Mouse (Mus musculus): ENCODE data around the gene Plcb2. TPM values are rescaled to one million over a fixed set of nuclear protein-coding genes. Genes with fewer than 3 reads are reported as not detected.

Gene Plcb2
- polyA plus RNA-seq, 1 experiment from 2014 or later, result 0.55 TPM

DNA sequence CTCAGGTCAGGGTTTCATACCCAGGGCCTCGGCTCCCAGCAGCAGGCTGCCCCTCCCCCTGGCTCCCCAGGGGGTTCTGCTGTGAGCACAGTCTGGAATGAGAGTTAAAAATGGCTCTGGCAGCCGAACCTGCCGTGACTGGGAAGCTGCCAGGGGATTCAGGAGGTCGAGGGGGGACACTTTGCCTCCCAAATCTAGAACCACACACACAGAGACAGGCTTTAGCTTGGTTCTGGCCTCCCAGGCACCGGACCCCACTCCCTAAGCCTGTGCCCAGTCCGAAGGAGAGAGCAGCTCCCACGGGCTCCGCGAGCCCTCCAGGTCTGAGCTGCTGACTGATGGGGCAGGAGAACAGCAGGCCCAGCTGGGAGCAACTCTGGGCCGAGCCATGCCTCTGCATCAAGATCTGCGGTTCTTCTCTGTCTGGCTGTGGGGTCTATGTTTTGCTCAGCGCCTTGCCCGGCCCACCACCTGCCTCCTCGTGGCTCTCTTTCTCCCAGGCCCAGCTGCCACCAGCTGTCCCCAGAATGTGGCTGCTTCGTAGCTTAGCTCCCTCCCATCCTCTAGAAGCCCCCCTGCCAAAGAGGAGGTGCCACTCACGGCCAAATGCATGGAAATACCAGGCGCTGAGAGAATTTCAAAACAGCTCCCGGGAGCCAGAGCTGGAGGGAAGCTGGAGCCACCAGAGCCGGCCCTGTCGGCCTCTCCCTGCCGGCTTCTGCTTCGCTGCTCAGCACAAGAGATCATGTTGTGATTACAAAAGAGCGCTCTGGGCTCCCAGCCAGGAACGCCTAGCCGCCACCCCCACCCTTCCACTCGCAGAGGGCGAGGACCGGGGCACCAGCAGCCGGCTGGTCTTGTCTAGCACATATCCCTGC is 33.9 kb upstream of the Plcb2 start, which contains the start of gene Ccdc9b:
Gene Ccdc9b (minus strand): TSS at position 756 of the 878 bp plus-strand sequence.
- ATAC-seq (ENCODE audit: insufficient number of reproducible peaks, insufficient read depth, low FRiP score, low TSS enrichment, low read depth), result peak; percentile 77; the same call in 1 of the 2 replicates
- H3K9ac ChIP-seq, result peak within 1 kb of the TSS; percentile 63
- H3K36me3 ChIP-seq, result no peaks in the 10 kb centered on the region
- no peaks in the 10 kb centered on the region for H3K9me3 ChIP-seq
- peaks cover 10% of the 10 kb centered on the region; the same call in 1 of the 2 replicates for H3K27me3 ChIP-seq
- H3K4me2 ChIP-seq, result peak within 1 kb of the TSS; percentile 60
- peak within 1 kb of the TSS; percentile 92 for H3K27ac ChIP-seq
- H3K4me3 ChIP-seq, result peak within 1 kb of the TSS; percentile 29
- peaks cover 45% of the 10 kb centered on the region for H3K4me1 ChIP-seq
- WGBS, result 6% methylated on average over 29 of the region's 29 CpGs

DNA sequence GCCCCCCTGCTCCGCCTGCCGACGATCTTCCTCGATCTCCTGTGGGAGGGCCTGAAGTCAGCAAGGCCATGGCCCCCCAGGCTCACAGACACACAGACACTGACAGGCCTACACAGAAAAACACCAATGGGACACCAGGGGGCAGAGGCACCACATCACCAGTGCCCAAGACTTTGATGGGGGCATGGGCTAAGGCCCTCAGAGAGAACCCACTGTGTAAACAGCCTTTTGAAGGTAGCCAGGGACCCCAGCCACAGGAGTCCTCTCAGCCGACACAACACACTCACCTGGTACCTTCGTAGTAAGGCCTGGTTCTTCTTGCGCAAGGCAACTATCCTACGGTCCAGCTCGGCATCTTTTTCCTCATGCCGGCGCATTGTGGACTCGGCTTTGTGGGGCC is 33.1 kb upstream of the Plcb2 start:
- 78% methylated on average over 12 of the region's 12 CpGs for WGBS
- peaks cover 10% of the 10 kb centered on the region; the same call in 1 of the 2 replicates for H3K27me3 ChIP-seq
- H3K4me1 ChIP-seq, result peaks cover 46% of the 10 kb centered on the region
- ATAC-seq (ENCODE audit: insufficient number of reproducible peaks, insufficient read depth, low FRiP score, low TSS enrichment, low read depth), result no peak
- H3K4me3 ChIP-seq, result no peak overlapping the region
- peak overlapping the region; percentile 60 for H3K4me2 ChIP-seq
- H3K9ac ChIP-seq, result peak overlapping the region; percentile 63
- peak overlapping the region; percentile 92 for H3K27ac ChIP-seq
- no peaks in the 10 kb centered on the region for H3K9me3 ChIP-seq
- no peaks in the 10 kb centered on the region for H3K36me3 ChIP-seq

GRCm38 (mm10) chr2:118760311-118761025 is 32.2 kb upstream of the Plcb2 start:
- Histone ChIP-seq H3K4me3 (no peak overlapping the region), H3K27ac (no peak overlapping the region), H3K9me3 (no peaks in the 10 kb centered on the region), H3K36me3 (no peaks in the 10 kb centered on the region), H3K4me2 (no peak overlapping the region), H3K9ac (no peak overlapping the region), H3K27me3 (peaks cover 10% of the 10 kb centered on the region; the same call in 1 of the 2 replicates), H3K4me1 (peaks cover 46% of the 10 kb centered on the region)
- ATAC-seq (ENCODE audit: insufficient number of reproducible peaks, insufficient read depth, low FRiP score, low TSS enrichment, low read depth), result no peak
- 82% methylated on average over 11 of the region's 11 CpGs for WGBS

GRCm38 (mm10) chr2:118759828-118760227 is 31.6 kb upstream of the Plcb2 start:
- Histone ChIP-seq H3K4me2 (no peak overlapping the region), H3K4me3 (no peak overlapping the region), H3K27ac (no peak overlapping the region), H3K36me3 (no peaks in the 10 kb centered on the region), H3K9ac (no peak overlapping the region), H3K4me1 (peaks cover 46% of the 10 kb centered on the region), H3K27me3 (peaks cover 10% of the 10 kb centered on the region; the same call in 1 of the 2 replicates), H3K9me3 (no peaks in the 10 kb centered on the region)
- WGBS, result 12% methylated on average over 8 of the region's 8 CpGs
- ATAC-seq (ENCODE audit: insufficient number of reproducible peaks, insufficient read depth, low FRiP score, low TSS enrichment, low read depth), result no peak

- H3K27ac ChIP-seq, result no peak overlapping the region
- H3K9ac ChIP-seq, result no peak overlapping the region
- H3K9me3 ChIP-seq, result no peaks in the 10 kb centered on the region
- H3K4me2 ChIP-seq, result no peak overlapping the region
- H3K36me3 ChIP-seq, result no peaks in the 10 kb centered on the region
- H3K4me3 ChIP-seq, result no peak overlapping the region
- ATAC-seq (ENCODE audit: insufficient number of reproducible peaks, insufficient read depth, low FRiP score, low TSS enrichment, low read depth), result no peak
- H3K27me3 ChIP-seq, result peaks cover 10% of the 10 kb centered on the region; the same call in 1 of the 2 replicates
- WGBS, result 75% methylated on average over 4 of the region's 4 CpGs
- H3K4me1 ChIP-seq, result peaks cover 20% of the 10 kb centered on the region
Observed at GRCm38 (mm10) chr2:118756103-118756502, 27.9 kb upstream of the Plcb2 start.

DNA sequence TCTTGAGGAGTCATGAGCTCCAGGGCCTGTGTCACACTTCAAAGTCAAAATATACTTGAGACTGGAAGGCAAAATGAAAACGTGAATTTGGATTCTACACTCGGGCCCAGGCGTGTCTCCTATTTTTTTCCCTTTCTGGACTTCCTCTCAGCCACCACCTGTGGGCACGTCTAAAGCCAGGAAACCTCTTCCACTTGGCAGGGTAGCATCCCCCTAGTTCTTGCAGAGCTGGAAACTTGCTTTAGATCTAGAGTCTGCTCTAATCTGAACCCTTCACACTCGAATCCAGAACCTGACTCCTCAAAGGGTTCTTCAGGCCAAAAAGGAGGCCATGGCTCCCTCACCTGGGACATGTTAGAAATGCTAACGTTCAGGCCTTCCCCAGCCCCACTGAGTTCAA is 27.2 kb upstream of the Plcb2 start:
- no peak overlapping the region for H3K4me3 ChIP-seq
- H3K36me3 ChIP-seq, result no peaks in the 10 kb centered on the region
- 76% methylated on average over 6 of the region's 6 CpGs for WGBS
- peaks cover 8% of the 10 kb centered on the region; the same call in 1 of the 2 replicates for H3K27me3 ChIP-seq
- ATAC-seq (ENCODE audit: insufficient number of reproducible peaks, insufficient read depth, low FRiP score, low TSS enrichment, low read depth), result no peak
- H3K4me2 ChIP-seq, result no peak overlapping the region
- no peak overlapping the region for H3K9ac ChIP-seq
- H3K9me3 ChIP-seq, result no peaks in the 10 kb centered on the region
- H3K27ac ChIP-seq, result no peak overlapping the region
- H3K4me1 ChIP-seq, result peaks cover 19% of the 10 kb centered on the region

DNA sequence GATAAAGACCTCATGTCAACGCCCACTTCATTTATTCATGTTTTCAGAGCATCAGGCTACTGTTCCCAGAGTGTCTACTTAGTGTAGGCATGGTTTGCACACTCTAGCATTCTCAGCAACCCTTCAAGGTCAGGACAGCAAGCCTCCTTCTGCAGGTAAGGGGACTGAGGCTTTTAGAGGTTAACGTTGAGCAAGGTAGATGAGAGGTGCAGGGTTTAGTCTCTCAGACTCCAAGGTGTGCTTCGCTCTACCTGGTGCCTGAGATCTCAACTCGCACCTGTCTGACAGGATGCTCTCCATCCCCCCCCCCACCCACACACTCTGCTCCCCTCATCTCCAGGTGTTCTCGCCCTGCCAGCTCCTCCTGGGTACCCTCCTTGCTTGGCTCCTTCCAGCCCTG is 25.9 kb upstream of the Plcb2 start:
- H3K27me3 ChIP-seq, result no peaks in the 10 kb centered on the region
- no peaks in the 10 kb centered on the region for H3K9me3 ChIP-seq
- 81% methylated on average over 5 of the region's 5 CpGs for WGBS
- no peaks in the 10 kb centered on the region for H3K36me3 ChIP-seq
- no peak for ATAC-seq (ENCODE audit: insufficient number of reproducible peaks, insufficient read depth, low FRiP score, low TSS enrichment, low read depth)
- peaks cover 26% of the 10 kb centered on the region for H3K4me1 ChIP-seq
- H3K27ac ChIP-seq, result no peak overlapping the region
- no peak overlapping the region for H3K9ac ChIP-seq
- no peak overlapping the region for H3K4me3 ChIP-seq
- H3K4me2 ChIP-seq, result no peak overlapping the region

DNA sequence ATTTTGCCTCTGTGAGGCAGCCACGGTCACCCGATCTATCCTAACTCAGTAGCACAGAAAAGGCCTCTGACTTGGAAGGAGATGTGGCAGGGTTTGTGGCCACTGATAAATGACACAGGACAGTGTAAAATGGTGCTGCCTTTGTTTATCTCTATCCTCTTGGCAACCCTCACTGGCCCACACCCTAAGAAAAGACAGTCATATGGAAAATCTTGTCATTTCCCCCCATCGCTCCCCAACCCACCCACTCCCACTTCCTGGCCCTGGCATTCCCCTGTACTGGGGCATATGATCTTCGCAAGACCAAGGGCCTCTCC is 24.5 kb upstream of the Plcb2 start:
- Histone ChIP-seq H3K27me3 (no peaks in the 10 kb centered on the region), H3K4me3 (no peak overlapping the region), H3K4me2 (no peak overlapping the region), H3K4me1 (peaks cover 35% of the 10 kb centered on the region), H3K36me3 (no peaks in the 10 kb centered on the region), H3K9me3 (no peaks in the 10 kb centered on the region), H3K9ac (no peak overlapping the region), H3K27ac (no peak overlapping the region)
- WGBS, result 79% methylated on average over 4 of the region's 4 CpGs
- ATAC-seq (ENCODE audit: insufficient number of reproducible peaks, insufficient read depth, low FRiP score, low TSS enrichment, low read depth), result no peak

DNA sequence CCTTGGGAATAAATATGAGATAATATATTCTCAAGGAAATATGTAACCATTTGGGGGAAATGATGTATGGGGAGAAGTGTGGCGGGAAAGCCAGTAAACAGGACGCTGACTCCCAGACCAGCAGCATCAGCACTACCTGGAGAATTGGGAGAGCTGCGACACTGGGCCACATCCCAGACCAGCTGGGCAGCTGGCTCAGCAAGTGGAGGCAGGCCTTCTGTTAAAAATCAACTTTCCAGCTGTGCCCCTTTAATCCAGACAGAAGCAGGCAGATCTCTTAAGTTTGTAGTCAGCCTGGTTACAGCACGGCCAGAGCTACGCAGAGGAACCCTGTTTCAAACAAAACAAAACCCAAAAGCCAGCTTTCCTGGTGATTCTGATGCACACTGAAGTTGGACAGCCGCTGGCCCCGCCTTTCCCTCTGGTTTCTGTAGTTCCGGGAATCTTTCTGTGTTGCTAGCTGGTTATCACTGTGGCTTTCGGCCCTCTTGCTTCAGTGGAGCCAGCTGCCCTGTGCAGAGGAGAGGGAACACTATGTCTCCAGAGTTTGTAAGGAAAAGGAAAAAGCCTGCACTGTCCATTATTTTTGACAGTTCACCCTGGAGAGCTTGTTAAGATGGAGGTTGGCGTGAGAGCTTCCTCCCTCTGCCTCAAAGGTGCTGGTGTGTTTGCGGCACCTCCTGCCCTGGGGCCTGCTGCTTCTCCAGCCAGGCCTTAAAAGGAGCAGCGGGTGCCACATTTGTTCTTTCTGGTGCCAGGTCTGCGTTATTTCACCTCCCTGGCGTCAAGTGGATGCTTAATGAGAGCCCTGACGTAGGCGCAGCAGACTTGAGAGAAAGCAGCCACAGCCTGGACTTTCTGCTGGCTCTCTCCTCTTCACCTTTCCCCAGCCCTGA is 23.9 kb upstream of the Plcb2 start:
- Histone ChIP-seq H3K27me3 (no peaks in the 10 kb centered on the region), H3K4me2 (no peak overlapping the region), H3K36me3 (no peaks in the 10 kb centered on the region), H3K9me3 (no peaks in the 10 kb centered on the region), H3K4me3 (no peak overlapping the region), H3K9ac (no peak overlapping the region), H3K27ac (no peak overlapping the region), H3K4me1 (peaks cover 39% of the 10 kb centered on the region)
- no peak for ATAC-seq (ENCODE audit: insufficient number of reproducible peaks, insufficient read depth, low FRiP score, low TSS enrichment, low read depth)
- WGBS, result 74% methylated on average over 16 of the region's 16 CpGs

GRCm38 (mm10) chr2:118750476-118750875 is 22.2 kb upstream of the Plcb2 start:
- H3K4me2 ChIP-seq, result no peak overlapping the region
- ATAC-seq (ENCODE audit: insufficient number of reproducible peaks, insufficient read depth, low FRiP score, low TSS enrichment, low read depth), result no peak
- H3K4me3 ChIP-seq, result no peak overlapping the region
- no peaks in the 10 kb centered on the region for H3K36me3 ChIP-seq
- H3K9ac ChIP-seq, result no peak overlapping the region
- H3K9me3 ChIP-seq, result no peaks in the 10 kb centered on the region
- WGBS, result 72% methylated on average over 8 of the region's 8 CpGs
- H3K27me3 ChIP-seq, result no peaks in the 10 kb centered on the region
- peaks cover 47% of the 10 kb centered on the region for H3K4me1 ChIP-seq
- no peak overlapping the region for H3K27ac ChIP-seq

GRCm38 (mm10) chr2:118749341-118749884 is 21.2 kb upstream of the Plcb2 start:
- H3K27ac ChIP-seq, result no peak overlapping the region
- WGBS, result 36% methylated on average over 10 of the region's 10 CpGs
- peaks cover 8% of the 10 kb centered on the region for H3K27me3 ChIP-seq
- no peaks in the 10 kb centered on the region for H3K9me3 ChIP-seq
- no peak for ATAC-seq (ENCODE audit: insufficient number of reproducible peaks, insufficient read depth, low FRiP score, low TSS enrichment, low read depth)
- H3K4me2 ChIP-seq, result peak overlapping the region; percentile 10; the same call in 1 of the 2 replicates
- H3K4me1 ChIP-seq, result peaks cover 56% of the 10 kb centered on the region
- peak overlapping the region; percentile 17; the same call in 1 of the 2 replicates for H3K9ac ChIP-seq
- H3K36me3 ChIP-seq, result no peaks in the 10 kb centered on the region
- no peak overlapping the region for H3K4me3 ChIP-seq
